Mouse (Mus musculus): ENCODE data around the gene Atg101.

Gene Atg101

DNA sequence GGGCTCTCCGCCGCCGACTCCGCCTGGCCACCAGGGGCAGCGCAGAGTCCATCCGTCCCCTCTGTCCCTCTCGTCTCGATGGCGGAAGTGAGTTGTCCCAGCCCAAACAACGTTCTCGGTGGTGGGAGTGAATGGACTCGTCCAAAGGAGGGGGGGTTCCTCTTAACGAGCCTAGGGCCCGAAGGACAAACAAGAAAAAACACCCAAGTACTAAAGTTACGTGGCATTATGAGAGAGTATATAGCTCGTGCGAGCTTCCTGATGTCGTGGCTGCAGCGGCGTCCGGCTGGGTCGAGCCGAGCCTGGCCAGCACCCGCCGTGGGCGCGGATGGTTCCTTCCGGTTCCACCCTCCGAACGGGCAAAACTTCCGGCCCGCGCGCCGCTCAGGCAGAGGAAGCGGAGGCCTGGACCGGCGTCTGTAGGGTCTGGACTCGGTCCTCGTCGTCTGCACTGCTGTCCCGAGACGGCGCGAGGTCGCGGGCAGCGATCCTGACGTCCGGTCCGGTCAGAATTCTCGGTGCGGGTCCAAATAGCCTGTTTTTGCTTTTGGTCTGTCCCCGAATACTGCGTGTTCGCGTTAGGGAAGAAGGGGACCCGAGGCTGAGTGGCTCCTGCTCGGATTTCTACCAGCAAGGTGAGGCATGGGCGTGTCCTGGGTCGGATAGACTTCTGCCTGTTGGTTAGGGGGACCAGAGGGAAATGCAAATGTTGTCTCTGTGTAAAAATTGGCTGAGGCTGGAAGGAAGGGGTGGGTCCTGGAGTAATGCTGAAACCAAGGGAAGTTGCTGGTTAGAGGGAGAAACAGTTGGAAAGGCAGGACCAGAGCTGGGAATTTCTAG, at the start of gene Atg101:
Gene Atg101, plus strand, starts transcription at position 362 of the 840 bp plus-strand sequence.
- no peak for TF ChIP-seq GATA4 (IDR thresholded peaks at IDR 0.05; ENCODE audit: insufficient replicate concordance, low read length)

DNA sequence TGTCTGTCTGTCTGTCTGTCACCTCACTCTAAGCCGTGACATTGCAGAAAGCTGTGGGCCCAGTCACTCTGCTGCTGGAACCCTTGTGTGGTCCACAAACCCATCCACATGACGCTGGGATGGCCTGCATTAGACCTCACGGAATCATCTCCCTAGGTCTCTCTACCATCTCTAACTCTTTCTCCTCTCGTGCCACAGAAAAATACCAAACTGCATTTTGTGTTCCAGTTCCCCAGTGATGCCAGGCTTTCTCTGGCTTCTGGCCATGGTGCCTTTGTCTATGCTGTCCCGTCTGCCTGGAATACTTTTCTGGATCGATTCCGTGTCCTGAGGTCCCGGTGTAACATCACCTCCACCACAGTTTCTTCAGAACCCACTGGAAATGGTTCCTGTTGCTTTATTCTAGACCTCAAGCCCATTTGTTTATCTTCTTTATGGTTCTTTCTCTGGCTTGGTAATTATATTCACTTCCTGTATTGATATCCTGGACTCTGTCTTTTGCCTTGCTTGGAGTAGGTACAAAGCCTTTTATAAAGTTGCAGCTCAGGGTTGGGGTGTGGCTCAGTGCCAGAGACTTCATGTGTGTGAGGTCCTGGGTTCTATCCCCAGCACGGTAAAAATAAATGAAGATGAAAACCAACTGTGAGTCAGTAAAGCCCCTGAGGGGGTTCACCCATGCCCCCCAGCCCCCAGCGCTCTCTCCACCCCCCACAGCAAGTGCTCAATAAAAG, 49.3 kb upstream of the Atg101 start:
- no peak for TF ChIP-seq GATA4 (IDR thresholded peaks at IDR 0.05; ENCODE audit: insufficient replicate concordance, low read length)

GRCm38 (mm10) chr15:101235342-101235698, 48.8 kb upstream of the Atg101 start:
- no peak for TF ChIP-seq GATA4 (IDR thresholded peaks at IDR 0.05; ENCODE audit: insufficient replicate concordance, low read length)

DNA sequence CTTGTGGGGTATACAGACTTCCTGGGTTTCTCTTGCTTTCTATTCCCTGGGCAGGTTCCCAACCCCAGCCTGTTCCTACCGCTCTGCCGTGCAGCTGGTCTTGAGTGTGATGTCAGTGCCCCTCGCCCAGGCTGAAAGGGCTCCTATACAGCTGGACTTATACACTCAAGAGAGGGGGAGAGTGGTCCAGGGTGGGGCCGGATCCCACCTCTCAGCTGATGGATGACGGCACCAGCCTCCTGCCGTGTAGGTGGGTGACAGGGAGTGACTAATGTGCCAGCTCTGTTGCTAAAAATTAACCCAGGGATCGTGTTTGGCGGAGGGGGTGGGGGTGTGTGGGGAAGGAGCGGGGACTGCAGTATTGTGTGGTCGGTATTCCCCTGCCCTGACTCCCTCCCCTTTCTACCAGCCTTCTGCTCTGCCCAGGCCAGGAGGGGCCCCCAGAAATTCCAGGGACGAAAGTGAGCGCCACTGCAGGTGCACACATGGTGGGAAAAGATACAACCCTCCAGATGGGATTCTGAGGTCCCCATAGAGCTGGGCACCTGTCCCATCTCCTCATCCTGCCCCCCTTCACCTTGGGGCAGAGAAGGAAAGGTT, 48.2 kb upstream of the Atg101 start:
- TF ChIP-seq GATA4 (IDR thresholded peaks at IDR 0.05; ENCODE audit: insufficient replicate concordance, low read length) = no peak

GRCm38 (mm10) chr15:101236878-101237277, 47.2 kb upstream of the Atg101 start:
- TF ChIP-seq GATA4 (IDR thresholded peaks at IDR 0.05; ENCODE audit: insufficient replicate concordance, low read length) = peak; percentile 74; the same call in 1 of the 2 replicates

DNA sequence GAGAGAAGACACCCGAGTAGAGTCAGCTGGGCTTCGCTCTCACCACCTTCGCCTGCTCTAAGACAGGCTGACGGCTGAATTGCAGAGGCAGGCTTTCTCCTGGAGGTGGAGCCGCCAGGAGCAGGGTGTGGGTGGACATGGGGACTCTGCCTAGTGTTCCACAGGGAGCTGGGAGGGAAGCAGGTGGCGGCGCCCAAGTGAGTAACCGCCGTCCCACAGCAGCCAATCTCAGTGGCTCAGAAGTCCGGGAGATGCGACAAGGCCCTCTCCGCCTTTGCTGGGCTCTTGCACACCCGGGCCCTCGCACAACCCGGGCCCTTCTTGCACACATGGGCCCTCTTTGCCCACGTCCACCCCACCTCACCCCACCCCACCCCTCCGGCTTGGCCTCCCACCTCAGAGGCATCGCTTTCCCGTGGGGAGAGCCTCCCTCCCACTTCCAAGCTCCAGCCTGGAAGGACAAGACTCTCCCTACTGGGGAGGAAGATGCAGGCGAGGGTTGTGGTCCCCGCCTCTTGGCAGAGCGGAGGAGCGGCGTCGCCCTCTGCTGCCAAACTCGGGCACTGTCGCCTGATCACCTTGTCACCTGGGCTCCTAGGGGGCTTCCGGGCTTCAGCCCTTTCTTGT, 45.1 kb upstream of the Atg101 start:
- TF ChIP-seq GATA4 (IDR thresholded peaks at IDR 0.05; ENCODE audit: insufficient replicate concordance, low read length) = no peak

- TF ChIP-seq GATA4 (IDR thresholded peaks at IDR 0.05; ENCODE audit: insufficient replicate concordance, low read length) = no peak
Observed at GRCm38 (mm10) chr15:101239821-101240220, 44.3 kb upstream of the Atg101 start.

- TF ChIP-seq GATA4 (IDR thresholded peaks at IDR 0.05; ENCODE audit: insufficient replicate concordance, low read length) = no peak
Observed at GRCm38 (mm10) chr15:101240799-101241204, 43.3 kb upstream of the Atg101 start.

GRCm38 (mm10) chr15:101241236-101241635, 42.8 kb upstream of the Atg101 start:
- TF ChIP-seq GATA4 (IDR thresholded peaks at IDR 0.05; ENCODE audit: insufficient replicate concordance, low read length) = no peak

- no peak for TF ChIP-seq GATA4 (IDR thresholded peaks at IDR 0.05; ENCODE audit: insufficient replicate concordance, low read length)
Observed at GRCm38 (mm10) chr15:101241853-101242252, 42.2 kb upstream of the Atg101 start.

GRCm38 (mm10) chr15:101242645-101243044, 41.4 kb upstream of the Atg101 start:
- no peak for TF ChIP-seq GATA4 (IDR thresholded peaks at IDR 0.05; ENCODE audit: insufficient replicate concordance, low read length)

GRCm38 (mm10) chr15:101244012-101244411, 40.1 kb upstream of the Atg101 start:
- no peak for TF ChIP-seq GATA4 (IDR thresholded peaks at IDR 0.05; ENCODE audit: insufficient replicate concordance, low read length)

DNA sequence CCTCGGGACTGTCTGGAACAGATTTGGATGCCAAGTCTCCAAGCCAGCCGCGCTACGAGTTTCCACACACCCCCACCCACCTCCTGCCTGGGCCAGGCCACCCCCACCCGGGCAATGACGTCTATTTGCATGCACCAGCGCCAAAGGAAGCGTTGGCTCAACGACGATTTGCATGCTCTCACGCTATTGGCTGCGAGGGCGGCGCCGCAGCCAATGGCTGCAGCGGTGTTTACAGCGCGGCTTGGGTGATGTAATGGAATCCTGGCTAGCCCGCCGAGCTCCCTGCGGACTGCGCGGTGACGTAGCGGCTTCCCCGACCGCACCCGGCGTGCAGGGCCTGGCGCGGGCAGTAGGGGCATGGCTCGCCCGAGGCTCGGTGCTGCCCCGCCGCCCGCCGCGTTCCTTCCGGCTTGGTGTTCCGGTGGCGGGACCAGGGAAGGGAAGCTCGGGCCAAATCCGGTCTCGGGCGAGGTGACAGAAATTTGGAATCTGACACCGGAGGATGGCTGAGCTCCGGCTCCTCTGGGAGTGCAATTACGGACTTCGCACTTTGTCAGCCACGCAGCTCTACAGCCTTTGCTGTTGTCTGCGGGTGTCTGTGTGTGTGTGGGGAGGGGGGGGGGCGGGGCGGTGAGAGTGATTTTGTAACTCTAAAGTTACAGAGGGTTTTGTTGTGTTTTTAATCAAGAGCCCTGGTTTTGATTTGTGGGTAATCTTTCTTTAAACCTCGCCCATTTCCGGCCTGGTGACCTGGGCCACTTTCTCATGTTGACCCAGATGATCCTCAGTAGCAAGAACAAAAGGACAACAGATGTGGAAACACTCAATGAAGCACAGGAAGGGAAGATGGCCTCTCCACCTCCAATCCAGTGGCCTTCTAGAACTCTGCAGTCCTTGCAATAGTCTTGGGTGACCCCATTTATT, 37.6 kb upstream of the Atg101 start:
- 0 out of 2 replicates have a peak, but pooled peaks have one; percentile 3 for TF ChIP-seq GATA4 (IDR thresholded peaks at IDR 0.05; ENCODE audit: insufficient replicate concordance, low read length)

- no peak for TF ChIP-seq GATA4 (IDR thresholded peaks at IDR 0.05; ENCODE audit: insufficient replicate concordance, low read length)
Observed at GRCm38 (mm10) chr15:101247155-101247498, 36.9 kb upstream of the Atg101 start.
